Mouse (Mus musculus): ENCODE results near the gene Pdik1l. TPM values are rescaled to one million over a fixed set of nuclear protein-coding genes. Genes with fewer than 3 reads are reported as not detected.

Pdik1l gene
- 3.3 and 3.4 TPM in 2 replicates for polyA plus RNA-seq (2012; rRNA removed)

- Histone ChIP-seq H3K27me3 (replicated peaks; ENCODE audit: control insufficient read depth, insufficient read depth, low read length) (no peaks in the 10 kb centered on the region), H3K4me1 (ENCODE audit: control insufficient read depth, insufficient read depth, low read length) (peaks cover 6% of the 10 kb centered on the region; the same call in 1 of the 2 replicates), H3K27ac (ENCODE audit: insufficient read depth, low read depth, low read length) (peak within 1 kb of the TSS; percentile 92), H3K36me3 (ENCODE audit: control insufficient read depth, insufficient read depth, low read length) (no peaks in the 10 kb centered on the region), H3K4me3 (ENCODE audit: insufficient read depth, low read depth, low read length) (peak within 1 kb of the TSS; percentile 96)
- peak; percentile 82 for DNase-seq
- TF ChIP-seq POLR2A (IDR thresholded peaks at IDR 0.05; ENCODE audit: low read depth, low read length) (no peak), CTCF (conservative IDR thresholded peaks at IDR 0.05; ENCODE audit: insufficient read depth, insufficient read length, low read depth, low read length) (no peak)
- under 1% methylated on average over 43 of the region's 43 CpGs for WGBS
These were observed at the start of gene Pdik1l for GRCm38 (mm10) chr4:134287575-134288025. TSS of gene Pdik1l (minus strand) at chr4:134287895.

- Histone ChIP-seq H3K36me3 (ENCODE audit: control insufficient read depth, insufficient read depth, low read length) (no peaks in the 10 kb centered on the region), H3K4me3 (ENCODE audit: insufficient read depth, low read depth, low read length) (no peak overlapping the region), H3K4me1 (ENCODE audit: control insufficient read depth, insufficient read depth, low read length) (peaks cover 13% of the 10 kb centered on the region; the same call in 1 of the 2 replicates), H3K27ac (ENCODE audit: insufficient read depth, low read depth, low read length) (peak overlapping the region; percentile 76), H3K27me3 (replicated peaks; ENCODE audit: control insufficient read depth, insufficient read depth, low read length) (no peaks in the 10 kb centered on the region)
- no peak for TF ChIP-seq POLR2A (IDR thresholded peaks at IDR 0.05; ENCODE audit: low read depth, low read length)
- TF ChIP-seq CTCF (conservative IDR thresholded peaks at IDR 0.05; ENCODE audit: insufficient read depth, insufficient read length, low read depth, low read length), result no peak
- peak; percentile 89 for DNase-seq
- 32% methylated on average over 5 of the region's 5 CpGs for WGBS
These were observed 42.6 kb upstream of the Pdik1l start for GRCm38 (mm10) chr4:134330281-134330680.

GRCm38 (mm10) chr4:134328832-134329231 lies 41.1 kb upstream of the Pdik1l start:
- Histone ChIP-seq H3K27ac (ENCODE audit: insufficient read depth, low read depth, low read length) (peak overlapping the region; percentile 78), H3K36me3 (ENCODE audit: control insufficient read depth, insufficient read depth, low read length) (no peaks in the 10 kb centered on the region), H3K27me3 (replicated peaks; ENCODE audit: control insufficient read depth, insufficient read depth, low read length) (no peaks in the 10 kb centered on the region), H3K4me3 (ENCODE audit: insufficient read depth, low read depth, low read length) (no peak overlapping the region), H3K4me1 (ENCODE audit: control insufficient read depth, insufficient read depth, low read length) (peaks cover 13% of the 10 kb centered on the region; the same call in 1 of the 2 replicates)
- DNase-seq, result no peak
- TF ChIP-seq CTCF (conservative IDR thresholded peaks at IDR 0.05; ENCODE audit: insufficient read depth, insufficient read length, low read depth, low read length) (no peak), POLR2A (IDR thresholded peaks at IDR 0.05; ENCODE audit: low read depth, low read length) (no peak)
- WGBS, result 84% methylated on average over 8 of the region's 8 CpGs

- peak; percentile 77 for DNase-seq
- peak overlapping the region; percentile 23; the same call in 1 of the 2 replicates for H3K4me3 ChIP-seq (ENCODE audit: insufficient read depth, low read depth, low read length)
- no peak for TF ChIP-seq CTCF (conservative IDR thresholded peaks at IDR 0.05; ENCODE audit: insufficient read depth, insufficient read length, low read depth, low read length)
- no peak for TF ChIP-seq POLR2A (IDR thresholded peaks at IDR 0.05; ENCODE audit: low read depth, low read length)
- no peaks in the 10 kb centered on the region for H3K27me3 ChIP-seq (replicated peaks; ENCODE audit: control insufficient read depth, insufficient read depth, low read length)
- peaks cover 13% of the 10 kb centered on the region; the same call in 1 of the 2 replicates for H3K4me1 ChIP-seq (ENCODE audit: control insufficient read depth, insufficient read depth, low read length)
- no peaks in the 10 kb centered on the region for H3K36me3 ChIP-seq (ENCODE audit: control insufficient read depth, insufficient read depth, low read length)
- peak overlapping the region; percentile 78 for H3K27ac ChIP-seq (ENCODE audit: insufficient read depth, low read depth, low read length)
- WGBS, result 37% methylated on average over 8 of the region's 8 CpGs
These were observed 40.5 kb upstream of the Pdik1l start for GRCm38 (mm10) chr4:134328151-134328550.

GRCm38 (mm10) chr4:134326859-134327530 lies 39.3 kb upstream of the Pdik1l start:
- peaks cover 13% of the 10 kb centered on the region; the same call in 1 of the 2 replicates for H3K4me1 ChIP-seq (ENCODE audit: control insufficient read depth, insufficient read depth, low read length)
- H3K36me3 ChIP-seq (ENCODE audit: control insufficient read depth, insufficient read depth, low read length), result no peaks in the 10 kb centered on the region
- WGBS, result 45% methylated on average over 5 of the region's 5 CpGs
- TF ChIP-seq CTCF (conservative IDR thresholded peaks at IDR 0.05; ENCODE audit: insufficient read depth, insufficient read length, low read depth, low read length) (no peak), POLR2A (IDR thresholded peaks at IDR 0.05; ENCODE audit: low read depth, low read length) (no peak)
- H3K27ac ChIP-seq (ENCODE audit: insufficient read depth, low read depth, low read length), result peak overlapping the region; percentile 80
- DNase-seq, result peak; percentile 95
- no peaks in the 10 kb centered on the region for H3K27me3 ChIP-seq (replicated peaks; ENCODE audit: control insufficient read depth, insufficient read depth, low read length)
- H3K4me3 ChIP-seq (ENCODE audit: insufficient read depth, low read depth, low read length), result peak overlapping the region; percentile 23

GRCm38 (mm10) chr4:134324655-134325054 lies 37.0 kb upstream of the Pdik1l start:
- peak; percentile 93 for DNase-seq
- H3K27me3 ChIP-seq (replicated peaks; ENCODE audit: control insufficient read depth, insufficient read depth, low read length), result no peaks in the 10 kb centered on the region
- peak overlapping the region; percentile 80 for H3K27ac ChIP-seq (ENCODE audit: insufficient read depth, low read depth, low read length)
- WGBS, result 24% methylated on average over 5 of the region's 5 CpGs
- TF ChIP-seq POLR2A (IDR thresholded peaks at IDR 0.05; ENCODE audit: low read depth, low read length) (peak; percentile 29), CTCF (conservative IDR thresholded peaks at IDR 0.05; ENCODE audit: insufficient read depth, insufficient read length, low read depth, low read length) (no peak)
- no peaks in the 10 kb centered on the region for H3K36me3 ChIP-seq (ENCODE audit: control insufficient read depth, insufficient read depth, low read length)
- peak overlapping the region; percentile 58 for H3K4me3 ChIP-seq (ENCODE audit: insufficient read depth, low read depth, low read length)
- H3K4me1 ChIP-seq (ENCODE audit: control insufficient read depth, insufficient read depth, low read length), result peaks cover 5% of the 10 kb centered on the region; the same call in 1 of the 2 replicates

GRCm38 (mm10) chr4:134321524-134321923 lies 33.8 kb upstream of the Pdik1l start:
- DNase-seq, result no peak
- Histone ChIP-seq H3K36me3 (ENCODE audit: control insufficient read depth, insufficient read depth, low read length) (no peaks in the 10 kb centered on the region), H3K4me1 (ENCODE audit: control insufficient read depth, insufficient read depth, low read length) (peaks cover 5% of the 10 kb centered on the region; the same call in 1 of the 2 replicates), H3K27me3 (replicated peaks; ENCODE audit: control insufficient read depth, insufficient read depth, low read length) (no peaks in the 10 kb centered on the region), H3K4me3 (ENCODE audit: insufficient read depth, low read depth, low read length) (no peak overlapping the region), H3K27ac (ENCODE audit: insufficient read depth, low read depth, low read length) (no peak overlapping the region)
- 66% methylated on average over 3 of the region's 3 CpGs for WGBS
- TF ChIP-seq POLR2A (IDR thresholded peaks at IDR 0.05; ENCODE audit: low read depth, low read length) (no peak), CTCF (conservative IDR thresholded peaks at IDR 0.05; ENCODE audit: insufficient read depth, insufficient read length, low read depth, low read length) (peak; percentile 39; the same call in 1 of the 2 replicates)
